Mouse (Mus musculus): Measurements from ENCODE around the gene Clk2. TPM values are rescaled to one million over a fixed set of nuclear protein-coding genes. Genes with fewer than 3 reads are reported as not detected.
"Not testable (repeated sequence)": the region's sequence is repeated elsewhere in the genome, so short reads cannot be mapped to it uniquely, and the experiment has no call there.

Gene Clk2
- total RNA-seq, 4 experiments from 2014 or later, result 14.6 to 19.3 (median 17.2) TPM

DNA sequence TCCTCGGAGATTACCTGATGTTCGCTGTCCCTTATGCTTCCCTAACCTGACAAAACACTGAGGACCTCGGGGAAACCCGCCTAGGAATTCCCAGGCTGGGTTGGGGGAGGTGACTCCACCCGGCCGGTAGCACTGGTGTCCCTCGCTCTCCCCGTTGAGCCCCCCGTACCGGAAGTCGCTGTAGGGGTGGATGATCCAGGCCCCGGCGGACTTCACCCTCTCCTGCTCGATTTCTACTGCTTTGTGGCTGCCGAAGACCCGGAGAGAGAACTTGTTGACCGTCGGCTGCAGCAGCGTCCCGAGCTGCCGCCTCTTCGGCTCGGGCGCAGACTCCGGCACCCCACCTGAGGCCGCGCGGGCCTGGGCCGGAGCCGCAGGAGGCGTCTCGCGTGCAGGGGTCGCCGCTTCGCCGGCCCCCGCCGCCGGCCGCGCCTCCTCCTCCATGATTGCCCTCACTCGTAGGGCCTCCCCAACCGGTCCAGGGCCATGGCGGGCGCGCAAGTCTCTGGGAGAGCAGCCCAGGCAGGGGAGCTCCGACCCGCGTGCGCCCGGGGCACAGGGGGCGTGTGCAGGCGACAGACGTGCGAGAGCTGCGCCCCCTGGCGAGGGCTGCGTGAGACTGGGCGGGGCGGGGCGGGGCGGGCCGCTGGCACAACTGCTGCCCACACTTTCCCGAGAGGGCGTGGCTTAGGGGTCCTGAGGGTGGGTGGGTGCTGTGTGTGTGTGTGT is 4.8 kb upstream of the Clk2 start, which contains the start of gene Hcn3:
Gene Hcn3, minus strand, starts transcription at position 581 of the 729 bp plus-strand sequence.
- DNase-seq (ENCODE audit: low spot score), result no peak

DNA sequence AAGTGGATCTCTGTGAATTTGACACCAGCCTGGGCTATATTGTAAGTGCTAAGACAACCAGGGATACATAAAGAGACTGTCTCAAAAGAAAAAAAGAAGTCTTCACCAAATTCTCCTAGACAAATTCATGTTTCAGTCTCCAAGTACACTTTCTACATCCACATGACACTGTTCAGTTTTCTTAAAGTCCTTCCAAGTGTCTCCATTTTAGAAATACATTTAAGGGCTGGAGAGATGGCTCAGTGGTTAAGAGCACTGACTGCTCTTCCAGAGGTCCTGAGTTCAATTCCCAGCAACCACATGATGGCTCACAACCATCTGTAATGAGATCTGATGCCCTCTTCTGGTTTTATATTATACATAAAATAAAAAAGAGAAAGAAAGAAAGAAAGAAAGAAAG is 3.4 kb upstream of the Clk2 start:
- DNase-seq (ENCODE audit: low spot score), result not testable (repeated sequence)

DNA sequence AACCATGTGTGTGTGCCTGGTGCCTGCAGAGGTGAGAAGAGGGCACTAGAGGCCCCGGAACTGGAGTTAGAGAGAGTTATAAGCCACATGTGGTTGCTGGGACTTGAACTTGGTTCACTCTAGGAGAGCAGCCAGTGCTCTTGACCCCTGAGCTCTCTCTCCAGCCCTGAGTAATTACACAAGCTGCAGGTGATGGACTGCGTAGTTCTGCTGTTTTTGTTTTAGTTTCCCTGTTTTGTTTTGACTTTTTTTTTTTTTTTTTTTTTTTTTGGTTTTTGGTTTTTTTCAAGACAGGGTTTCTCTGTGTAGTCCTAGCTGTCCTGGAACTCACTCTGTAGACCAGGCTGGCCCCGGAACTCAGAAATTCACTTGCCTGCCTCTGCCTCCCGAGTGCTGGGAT is 2.8 kb upstream of the Clk2 start:
- no peak for DNase-seq (ENCODE audit: low spot score)

DNA sequence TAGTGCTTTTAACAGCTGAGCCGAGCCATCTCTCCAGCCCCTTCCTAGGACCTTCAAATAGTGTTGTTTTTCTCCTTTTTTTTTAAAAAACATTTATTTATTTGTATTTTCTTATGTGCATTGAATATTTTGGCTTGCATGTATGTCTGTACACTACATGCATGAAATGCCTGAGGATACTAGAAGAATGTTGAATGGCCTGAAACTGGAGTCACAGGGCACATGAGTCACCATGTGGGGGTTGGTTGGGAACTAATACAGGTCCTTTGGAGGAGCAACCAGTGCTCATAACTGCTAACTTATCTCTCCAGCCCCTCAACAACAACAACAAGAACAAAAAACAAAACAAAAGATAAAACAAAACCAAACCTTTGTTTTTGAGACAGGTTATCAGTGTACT is 1.5 kb upstream of the Clk2 start:
- DNase-seq (ENCODE audit: low spot score), result no peak

DNA sequence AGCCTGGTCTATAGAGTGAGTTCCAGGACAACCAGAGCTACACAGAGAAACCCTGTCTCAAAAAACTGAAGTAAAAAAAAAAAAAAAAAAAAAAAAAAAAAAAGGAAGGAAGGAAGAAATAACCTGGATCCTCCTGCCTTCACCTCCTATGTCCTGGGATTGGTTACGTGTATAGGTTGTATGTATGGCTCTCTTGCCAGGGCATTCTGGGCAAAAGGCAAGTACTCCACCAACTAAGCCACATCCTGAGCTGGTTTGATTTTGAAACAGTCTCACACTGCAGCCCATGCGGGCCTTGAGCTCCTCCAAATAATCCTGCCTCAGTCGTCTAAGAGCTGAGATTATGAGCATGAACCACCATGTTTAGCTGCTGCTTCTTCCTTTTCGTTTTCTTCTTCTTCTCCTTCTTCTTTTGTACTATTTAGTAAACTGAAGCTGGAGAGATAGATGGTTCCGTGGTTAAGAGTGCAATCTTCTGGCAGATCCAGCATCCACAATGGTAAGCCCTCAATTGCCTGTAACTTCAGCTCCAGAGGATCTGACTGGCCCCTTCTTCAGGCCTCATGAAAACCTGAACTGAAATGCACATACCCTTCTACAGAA is 851 bp upstream of the Clk2 start:
- no peak for DNase-seq (ENCODE audit: low spot score)

DNA sequence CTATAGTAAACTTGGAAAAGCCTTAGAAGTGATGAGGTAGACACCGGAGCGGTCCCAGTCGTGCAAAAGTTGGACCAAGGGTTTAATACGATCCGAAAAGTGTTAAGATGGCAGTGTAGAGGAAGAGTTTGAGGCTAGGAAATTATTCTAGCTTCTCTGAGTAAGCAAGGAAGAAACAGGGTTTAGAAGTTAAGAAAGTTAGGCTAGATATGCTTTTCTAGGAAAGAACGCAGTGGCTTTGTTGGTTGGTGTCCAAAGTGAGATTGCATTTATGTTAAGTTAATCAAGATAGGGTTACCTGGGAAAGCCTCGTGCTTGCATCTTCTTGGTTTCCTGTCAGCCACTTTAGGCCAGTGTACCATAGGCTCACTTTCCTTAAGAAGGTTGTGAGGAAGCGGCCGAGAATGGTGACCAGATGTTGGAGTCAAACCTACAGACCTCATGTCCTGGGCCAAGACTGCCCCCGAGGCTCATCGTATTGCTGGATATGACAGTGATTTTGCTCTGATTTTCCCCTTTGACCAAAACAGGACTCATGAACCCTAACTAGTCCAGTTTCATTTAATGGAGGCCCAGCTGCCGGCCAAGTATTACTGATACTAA is 774 bp downstream of the Clk2 start:
- no peak for DNase-seq (ENCODE audit: low spot score)

DNA sequence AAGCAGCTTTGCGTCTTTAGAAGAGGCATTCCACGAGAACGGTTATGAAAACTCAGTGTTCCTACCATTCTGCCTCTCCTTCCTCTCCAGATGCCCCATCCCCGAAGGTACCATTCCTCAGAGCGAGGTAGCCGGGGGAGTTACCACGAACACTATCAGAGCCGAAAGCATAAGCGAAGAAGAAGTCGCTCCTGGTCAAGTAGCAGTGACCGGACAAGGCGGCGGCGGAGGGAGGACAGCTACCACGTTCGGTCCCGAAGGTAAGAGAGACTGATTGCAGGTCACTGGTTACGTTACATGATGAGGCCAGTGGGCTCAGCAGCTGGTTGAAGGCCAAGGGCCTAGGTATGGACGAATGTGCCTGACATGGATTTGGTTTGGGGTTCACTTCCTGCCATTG is 2.4 kb downstream of the Clk2 start:
- DNase-seq (ENCODE audit: low spot score), result no peak

DNA sequence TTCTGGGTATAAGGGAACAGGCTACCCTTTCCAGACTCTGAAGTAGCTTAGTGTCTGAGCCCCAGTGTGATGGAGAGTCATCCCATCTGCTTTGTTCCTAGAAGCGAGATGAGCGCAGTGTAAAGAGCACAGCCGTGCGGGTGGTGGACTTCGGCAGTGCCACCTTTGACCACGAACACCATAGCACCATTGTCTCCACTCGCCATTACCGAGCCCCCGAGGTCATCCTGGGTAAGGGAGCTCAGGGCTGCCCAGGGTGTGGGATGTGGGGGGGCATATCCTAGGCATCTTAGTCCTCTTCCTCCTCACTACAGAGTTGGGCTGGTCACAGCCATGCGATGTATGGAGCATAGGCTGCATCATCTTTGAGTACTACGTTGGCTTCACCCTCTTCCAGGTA is 10.2 kb downstream of the Clk2 start:
- DNase-seq (ENCODE audit: low spot score), result no peak

DNA sequence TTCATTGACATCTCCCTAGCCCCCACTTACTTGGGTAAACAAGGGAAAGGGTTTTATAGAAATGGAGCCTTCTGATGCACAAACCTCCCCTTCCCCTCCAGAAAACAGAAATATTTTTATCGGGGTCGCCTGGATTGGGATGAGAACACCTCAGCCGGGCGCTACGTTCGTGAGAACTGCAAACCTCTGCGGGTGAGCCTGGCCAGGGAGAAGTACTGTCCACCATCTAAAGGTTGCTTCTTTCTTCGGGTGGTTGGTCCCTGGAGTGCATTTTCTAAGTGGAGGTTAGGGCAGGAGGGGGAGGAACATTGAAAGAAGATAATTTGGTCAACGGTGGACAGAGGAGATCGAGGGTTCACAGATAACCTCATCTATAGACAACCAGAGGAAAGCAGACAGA is 10.9 kb downstream of the Clk2 start:
- no peak for DNase-seq (ENCODE audit: low spot score)

DNA sequence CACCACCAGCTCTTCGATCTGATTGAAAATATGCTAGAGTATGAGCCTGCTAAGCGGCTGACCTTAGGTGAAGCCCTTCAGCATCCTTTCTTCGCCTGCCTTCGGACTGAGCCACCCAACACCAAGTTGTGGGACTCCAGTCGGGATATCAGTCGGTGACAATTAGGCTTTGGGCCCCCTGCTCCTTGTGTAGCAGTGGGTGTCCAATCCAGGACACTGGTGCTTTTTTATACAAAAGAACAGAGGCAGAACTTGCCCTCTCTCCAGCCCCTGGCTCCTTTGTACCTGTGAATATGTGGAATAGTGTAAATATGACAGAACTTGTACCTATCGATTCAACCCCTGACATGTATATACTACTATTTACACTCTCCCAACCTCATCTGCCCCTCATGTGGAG is 11.8 kb downstream of the Clk2 start:
- no peak for DNase-seq (ENCODE audit: low spot score)

DNA sequence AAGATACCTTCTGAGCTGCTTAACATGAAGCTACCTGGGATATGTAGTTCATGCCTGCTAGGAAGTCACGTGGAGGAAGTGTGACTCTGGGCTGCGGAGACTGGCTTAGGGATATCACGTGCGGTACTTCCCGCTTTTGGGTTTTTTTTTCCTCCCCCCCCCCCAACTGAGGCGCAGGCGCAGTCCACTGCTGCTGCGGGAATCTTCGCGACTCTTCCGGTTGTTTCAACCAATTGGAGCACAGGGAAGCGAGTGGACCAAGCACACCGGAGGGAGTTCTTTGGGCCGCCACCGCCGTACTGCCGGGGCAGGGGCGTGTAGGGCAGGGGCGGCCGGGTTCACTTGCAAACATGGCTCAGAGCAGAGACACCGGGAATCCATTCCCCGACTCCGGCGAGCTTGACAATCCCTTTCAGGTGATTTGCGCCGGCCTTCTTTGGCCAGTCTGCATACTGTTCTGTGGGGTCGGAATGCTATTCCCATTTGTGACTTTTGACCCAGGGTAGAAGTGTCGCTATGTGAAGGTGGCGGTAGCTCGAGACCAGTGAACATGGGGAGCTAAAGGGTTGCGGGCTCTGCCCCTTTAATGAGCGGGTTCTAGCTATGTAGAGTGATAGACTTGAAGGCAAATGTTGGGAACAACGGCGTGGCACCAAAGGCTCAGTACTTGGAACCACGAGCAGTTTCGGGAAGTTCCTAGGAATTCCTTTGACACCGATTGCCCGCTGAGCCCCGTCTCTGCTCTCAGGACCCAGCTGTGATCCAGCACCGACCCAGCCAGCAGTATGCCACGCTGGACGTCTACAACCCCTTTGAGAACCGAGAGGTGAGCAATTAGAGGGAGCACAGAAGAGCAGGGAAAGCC is 12.9 kb downstream of the Clk2 start, which contains the start of gene Scamp3:
Gene Scamp3, plus strand, starts transcription at position 232 of the 865 bp plus-strand sequence.
- DNase-seq (ENCODE audit: low spot score), result peak; percentile 89

DNA sequence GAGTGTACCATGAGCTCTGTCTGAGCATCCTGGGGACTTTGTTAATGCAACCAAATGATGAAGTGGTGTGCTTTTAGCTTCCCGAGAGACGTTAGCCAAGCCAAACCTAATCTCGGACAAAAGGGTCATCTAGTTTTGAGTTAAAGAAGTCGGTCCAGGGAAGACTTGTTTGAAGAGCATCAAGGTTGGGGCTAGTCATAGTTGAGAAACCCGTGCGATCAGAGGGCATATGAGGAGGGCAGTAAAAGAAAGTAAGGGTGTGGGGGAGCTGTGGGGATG is 13.5 kb downstream of the Clk2 start:
- DNase-seq (ENCODE audit: low spot score), result no peak

DNA sequence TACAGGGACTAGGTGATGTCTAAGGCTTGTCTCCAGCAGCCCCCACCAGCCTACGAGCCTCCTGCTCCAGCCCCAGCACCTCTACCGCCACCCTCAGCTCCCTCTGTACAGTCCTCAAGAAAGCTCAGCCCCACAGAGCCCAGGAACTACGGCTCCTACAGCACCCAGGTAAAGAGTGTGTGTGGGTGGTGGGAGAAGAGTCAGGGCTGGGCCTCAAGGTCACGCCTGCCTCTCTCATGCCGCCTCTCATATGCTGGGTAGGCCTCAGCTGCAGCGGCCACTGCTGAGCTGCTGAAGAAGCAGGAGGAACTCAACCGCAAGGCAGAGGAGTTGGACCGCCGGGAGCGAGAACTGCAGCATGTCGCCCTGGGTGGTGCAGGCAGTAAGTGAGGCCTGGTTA is 14.5 kb downstream of the Clk2 start:
- DNase-seq (ENCODE audit: low spot score), result no peak

DNA sequence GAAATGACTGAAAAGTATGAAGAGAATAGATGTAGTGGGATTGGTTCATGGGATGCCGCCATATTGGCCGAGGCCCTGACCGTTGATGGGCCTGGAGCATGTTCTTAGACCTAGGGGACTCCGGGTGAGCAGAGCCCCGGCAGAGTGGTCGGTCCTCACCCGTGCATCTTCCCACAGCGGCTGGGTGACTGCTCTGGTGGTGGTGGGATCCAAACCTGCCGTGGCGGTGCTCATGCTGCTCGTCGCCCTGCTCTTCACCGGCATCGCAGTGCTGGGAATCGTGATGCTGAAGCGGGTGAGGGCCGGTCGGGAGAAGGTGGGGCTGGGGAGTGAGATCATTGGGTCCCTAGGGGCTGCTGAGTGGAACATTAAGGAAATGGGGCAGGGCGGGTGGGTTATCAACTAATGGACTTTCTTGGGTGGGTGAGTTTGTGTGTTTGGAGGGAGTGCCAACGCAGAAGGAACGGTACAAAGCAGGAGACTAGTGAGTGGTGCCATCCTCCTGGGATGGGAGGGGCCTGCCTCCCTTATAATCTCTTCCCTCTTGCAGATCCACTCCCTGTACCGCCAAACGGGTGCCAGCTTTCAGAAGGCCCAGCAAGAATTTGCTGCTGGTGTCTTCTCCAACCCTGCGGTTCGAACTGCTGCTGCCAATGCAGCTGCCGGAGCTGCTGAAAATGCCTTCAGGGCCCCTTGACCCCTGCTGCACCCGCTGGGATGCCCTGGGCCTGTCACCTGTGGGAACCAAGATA is 17.3 kb downstream of the Clk2 start:
- no peak for DNase-seq (ENCODE audit: low spot score)

DNA sequence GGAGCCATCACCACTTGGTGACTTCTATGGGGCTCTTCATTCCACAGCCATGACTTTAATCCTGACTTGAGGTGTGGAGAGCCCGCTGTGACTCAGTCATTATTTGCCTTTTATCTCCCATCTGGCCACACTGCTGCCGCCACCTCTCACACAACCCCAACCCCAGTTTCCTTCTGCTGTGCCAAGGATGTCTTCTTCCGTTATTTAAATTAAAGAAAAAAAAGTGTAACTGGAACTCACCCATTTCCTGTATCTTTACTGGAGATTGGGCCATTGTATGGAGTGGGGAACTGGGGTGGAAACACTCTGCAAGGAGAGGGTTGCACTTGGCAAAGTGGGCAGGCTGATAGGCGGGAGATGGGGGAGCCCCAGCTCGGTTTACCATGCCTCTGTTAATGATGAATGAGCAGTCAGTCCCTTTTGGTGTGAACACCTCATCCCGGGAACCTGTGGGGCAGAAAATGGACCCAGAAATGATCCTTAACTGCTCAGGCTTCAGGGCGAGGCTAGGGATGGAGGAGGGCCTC is 18.0 kb downstream of the Clk2 start:
- DNase-seq (ENCODE audit: low spot score), result no peak

DNA sequence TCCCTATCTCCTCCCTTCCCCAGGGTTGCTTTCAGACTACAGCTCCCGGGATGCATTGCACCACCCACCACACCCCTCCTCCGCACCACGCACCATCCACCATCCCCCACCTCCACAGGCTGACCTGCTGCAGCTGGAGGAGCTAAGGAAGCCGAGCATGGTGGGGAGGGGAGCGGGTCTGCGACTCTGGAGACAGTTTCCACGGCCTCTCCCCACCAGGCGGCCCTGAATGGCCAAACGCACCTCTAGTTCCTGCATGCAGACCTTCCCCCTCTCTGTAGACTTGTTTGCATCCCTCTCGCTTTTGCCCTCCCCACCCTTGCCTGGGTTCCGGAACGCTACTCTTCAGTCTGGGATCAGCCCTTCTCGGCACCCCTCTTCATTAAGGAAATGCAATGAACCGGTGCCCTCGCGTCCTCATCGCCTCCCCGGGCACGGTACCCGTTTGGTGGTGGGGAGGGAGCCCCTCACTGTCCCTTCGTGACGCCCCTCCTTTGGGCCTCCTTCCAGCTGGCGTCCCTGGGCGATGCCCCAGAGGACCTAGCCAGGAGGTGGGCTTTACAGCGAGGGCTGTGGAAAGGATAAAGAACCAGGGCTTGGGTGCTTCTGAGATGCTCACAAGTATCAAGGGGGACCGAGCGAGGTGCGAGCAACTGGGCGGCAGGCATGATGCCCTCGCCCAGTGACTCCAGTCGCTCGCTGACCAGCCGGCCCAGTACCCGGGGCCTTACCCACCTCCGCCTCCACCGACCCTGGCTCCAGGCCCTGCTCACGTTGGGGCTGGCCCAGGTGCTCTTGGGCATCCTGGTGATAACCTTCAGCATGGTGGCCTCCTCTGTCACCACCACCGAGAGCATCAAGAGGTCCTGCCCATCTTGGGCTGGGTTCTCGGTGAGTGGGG is 18.7 kb downstream of the Clk2 start, which contains the start of gene Fam189b:
Gene Fam189b, plus strand, starts transcription at position 86 of the 901 bp plus-strand sequence.
- DNase-seq (ENCODE audit: low spot score), result peak; percentile 87

DNA sequence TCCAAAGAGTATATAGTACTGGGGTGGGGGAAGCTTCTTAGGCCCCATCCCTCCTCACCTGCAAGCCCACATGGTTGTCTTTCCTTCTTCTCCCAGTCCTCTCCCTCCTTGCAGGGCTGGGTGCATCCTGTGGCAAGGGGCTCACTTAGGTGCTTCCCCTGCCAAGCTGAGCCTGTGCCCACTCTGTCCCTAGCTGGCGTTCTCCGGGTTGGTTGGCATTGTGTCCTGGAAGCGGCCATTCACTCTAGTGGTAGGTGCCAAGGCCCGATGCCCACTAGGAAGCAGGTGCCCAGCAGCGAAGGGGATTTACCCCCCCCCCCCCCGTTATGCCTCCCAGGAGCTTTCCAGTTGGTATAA is 19.3 kb downstream of the Clk2 start:
- no peak for DNase-seq (ENCODE audit: low spot score)

DNA sequence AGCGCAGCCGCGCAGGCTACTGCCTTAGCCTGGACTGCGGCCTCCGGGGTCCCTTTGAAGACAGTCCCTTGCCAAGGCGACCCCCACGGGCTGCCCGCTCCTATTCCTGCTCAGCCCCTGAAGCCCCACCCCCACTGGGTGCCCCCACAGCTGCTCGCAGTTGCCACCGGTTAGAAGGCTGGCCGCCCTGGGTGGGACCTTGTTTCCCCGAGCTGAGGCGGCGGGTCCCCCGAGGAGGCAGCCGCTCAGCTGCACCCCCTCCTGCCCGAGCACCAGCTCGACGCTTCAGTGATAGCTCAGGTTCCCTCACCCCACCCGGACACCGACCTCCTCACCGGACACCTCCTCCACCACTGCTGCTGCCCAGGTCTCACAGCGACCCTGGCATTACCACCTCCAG is 22.6 kb downstream of the Clk2 start:
- no peak for DNase-seq (ENCODE audit: low spot score)

DNA sequence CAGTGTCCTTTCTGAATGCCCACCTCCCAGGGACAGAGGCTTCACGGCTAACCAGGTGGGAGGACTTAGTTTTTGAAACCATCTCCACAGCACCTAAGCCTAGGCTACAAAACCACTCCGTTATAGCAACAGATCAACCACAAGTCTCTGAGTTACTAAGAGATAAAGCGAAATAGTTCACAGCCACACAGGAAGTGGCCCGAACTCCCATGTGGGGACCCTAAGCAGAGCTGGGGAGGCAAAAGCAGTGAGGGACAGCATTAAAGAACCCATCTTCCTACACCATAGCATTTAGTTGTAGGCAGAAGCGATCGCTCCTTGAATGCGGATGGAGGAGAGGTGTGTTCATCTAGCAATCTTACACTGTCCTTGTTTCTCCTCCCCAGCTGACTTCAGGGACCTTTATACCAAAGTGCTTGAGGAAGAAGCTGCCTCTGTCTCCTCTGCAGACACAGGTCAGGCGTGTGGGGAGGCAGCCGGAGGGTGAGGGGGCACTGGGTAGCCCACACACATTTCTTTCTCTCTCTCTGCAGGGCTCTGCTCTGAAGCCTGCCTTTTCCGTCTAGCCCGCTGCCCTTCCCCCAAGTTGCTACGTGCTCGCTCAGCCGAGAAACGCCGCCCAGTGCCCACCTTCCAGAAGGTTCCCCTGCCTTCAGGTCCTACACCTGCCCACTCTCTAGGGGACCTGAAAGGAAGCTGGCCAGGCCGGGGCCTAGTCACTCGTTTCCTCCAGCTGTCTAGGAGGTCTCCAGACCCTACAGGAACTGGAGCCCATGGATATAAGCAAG is 23.3 kb downstream of the Clk2 start:
- no peak for DNase-seq (ENCODE audit: low spot score)

Measured in heart, adult 8-10 months (tissue).